Mouse (Mus musculus) heart, adult 8-10 months (tissue): ENCODE data around the gene Catsperg1. TPM values are rescaled to one million over a fixed set of nuclear protein-coding genes. Genes with fewer than 3 reads are reported as not detected.
"Not testable (repeated sequence)": the region's sequence is repeated elsewhere in the genome, so short reads cannot be mapped to it uniquely, and the experiment has no call there.

Source experiments
- DNase-seq: peaks from one replicate; pipeline ENCODE4 v3.0.0; 2022; ENCODE audit warnings: low spot score
- total RNA-seq, 4 experiments: library from RNA; stranded (reverse); gene quantifications; 2 replicates each; pipeline ENCODE4 v1.2.4; 2022

The Catsperg1 gene
- total RNA-seq, 4 experiments from 2014 or later, result 0.24 to 0.34 (median 0.25) TPM; not detected in 1

DNA sequence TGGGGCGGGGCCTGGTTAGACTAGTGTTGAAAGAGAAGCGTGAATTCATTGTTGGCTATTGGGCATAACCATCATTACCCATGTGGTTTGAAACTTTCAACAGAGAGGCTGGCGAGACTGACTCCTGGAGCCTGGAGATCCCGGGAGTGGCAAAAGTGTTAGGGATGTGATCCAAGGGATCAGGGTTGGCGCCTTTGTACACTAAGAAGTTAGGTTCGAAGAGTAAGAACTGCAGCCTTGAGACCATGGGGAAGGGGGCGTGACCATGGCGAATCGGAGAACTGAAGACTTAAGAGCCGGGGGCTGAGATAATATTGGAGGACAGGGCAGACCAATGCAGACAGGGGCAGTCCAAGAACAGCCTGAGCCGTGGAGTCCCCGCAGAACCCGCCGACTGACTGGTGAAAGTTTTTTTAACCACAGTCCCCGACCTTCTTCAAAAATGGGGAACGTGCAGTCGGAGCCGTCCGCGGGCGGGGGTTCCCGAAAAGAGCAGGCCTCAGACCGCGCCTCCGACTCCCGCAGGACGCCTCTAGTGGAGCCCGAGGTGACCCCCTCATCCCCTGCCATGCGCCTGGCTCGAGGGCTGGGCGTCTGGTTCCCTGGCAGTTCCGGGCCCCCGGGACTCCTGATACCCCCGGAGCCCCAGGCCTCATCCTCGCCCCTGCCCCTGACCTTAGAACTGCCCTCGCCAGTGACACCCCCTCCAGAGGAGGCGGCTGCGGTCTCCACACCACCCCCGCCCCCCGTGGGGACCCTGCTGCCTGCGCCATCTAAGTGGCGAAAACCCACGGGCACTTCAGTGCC lies 42.9 kb downstream of the Catsperg1 start:
- DNase-seq, result no peak

GRCm38 (mm10) chr7:29170066-29170754 lies 43.6 kb downstream of the Catsperg1 start, which contains the start of the genes Ggn and Spred3:
Ggn (plus strand) TSS chr7:29170210.
Spred3 (minus strand) TSS chr7:29170411.
- peak; percentile 81 for DNase-seq

DNA sequence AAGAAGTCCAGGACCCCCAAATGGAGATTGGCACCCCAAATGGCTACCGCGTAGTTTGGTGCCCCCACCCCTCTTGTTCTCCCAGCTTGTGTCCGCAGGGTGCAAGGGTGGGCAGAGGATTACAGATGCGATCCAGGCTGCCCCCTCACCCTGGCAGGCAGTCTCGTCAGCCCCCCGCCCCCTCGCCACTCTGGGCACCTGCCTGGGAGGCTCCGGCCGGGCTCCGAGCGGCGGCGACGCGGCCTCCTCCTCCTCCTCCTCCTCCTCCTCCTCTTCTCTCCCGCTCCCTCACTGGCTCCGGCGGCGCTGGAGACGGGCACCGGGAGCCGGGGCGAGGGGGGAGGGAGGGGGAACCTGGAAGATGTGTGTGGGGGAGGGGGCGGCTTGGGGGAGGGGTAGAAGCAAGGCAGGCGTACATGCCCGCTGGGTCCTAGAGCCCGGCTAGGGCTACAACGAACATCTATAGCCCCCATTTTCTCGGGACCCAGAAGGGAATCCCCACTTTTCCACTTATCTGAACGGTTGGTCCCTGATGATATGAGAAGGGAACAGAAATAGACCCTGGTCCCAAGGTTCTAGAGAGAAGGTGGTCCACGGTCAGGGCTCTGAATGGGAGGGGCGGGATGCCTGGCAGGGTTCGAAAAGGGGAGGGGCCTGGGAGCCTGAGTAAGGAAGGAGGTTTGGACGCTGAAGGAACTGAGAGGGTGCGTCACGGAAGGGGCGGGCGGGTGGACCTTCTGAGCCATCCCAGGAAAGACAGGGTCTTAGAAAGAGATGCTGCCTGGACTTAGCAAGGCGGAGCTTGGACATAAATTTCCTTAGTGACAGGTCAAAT lies 44.4 kb downstream of the Catsperg1 start:
- peak; percentile 75 for DNase-seq

DNA sequence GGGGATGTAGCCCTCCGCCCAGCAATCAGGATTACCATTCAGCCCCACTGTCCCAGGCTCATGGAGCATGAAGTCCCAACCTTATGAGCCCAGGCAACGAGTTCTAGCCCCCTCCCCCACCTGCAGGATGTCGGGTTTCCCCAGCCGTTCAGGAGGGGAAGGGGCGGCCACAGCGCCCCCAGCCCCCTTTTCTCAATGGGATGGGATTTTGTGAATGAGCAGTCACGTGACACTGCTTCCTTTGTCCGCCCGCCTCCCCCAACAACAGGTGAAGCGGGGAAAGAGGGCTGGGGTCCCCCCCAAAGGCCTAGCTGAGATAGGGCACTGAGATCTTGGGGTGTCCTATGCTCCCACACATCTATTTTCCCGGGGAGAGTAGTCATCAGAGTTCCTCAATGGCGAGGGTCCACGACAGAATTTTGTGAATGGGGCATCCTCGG lies 45.0 kb downstream of the Catsperg1 start:
- no peak for DNase-seq

DNA sequence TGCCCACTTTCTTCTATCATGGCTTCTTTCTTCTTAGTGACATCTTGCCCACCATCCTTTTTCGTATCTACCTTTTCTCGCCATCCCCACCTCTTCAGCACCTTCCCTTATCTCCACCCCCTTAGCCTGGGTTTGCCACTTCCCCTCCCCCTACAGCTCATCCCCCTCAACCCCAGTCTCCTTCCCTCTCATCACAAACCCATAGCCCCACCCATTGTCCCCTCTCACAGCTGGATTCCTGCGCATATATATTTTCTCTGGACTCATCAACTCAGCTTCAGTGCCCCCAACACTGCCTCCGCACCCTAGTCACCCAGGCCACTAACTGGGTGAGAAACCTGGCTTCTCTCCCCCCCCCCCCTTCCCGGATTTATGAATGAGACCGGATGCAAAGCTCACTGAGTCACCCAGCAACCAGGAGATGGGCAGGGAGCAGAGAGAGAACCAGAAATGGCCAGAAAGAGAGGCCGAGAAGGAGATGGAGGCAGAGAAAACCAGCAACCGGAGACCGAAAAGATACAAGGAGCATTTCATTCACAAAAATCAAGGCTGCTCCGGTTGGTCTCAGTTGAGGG lies 45.6 kb downstream of the Catsperg1 start:
- DNase-seq, result no peak

GRCm38 (mm10) chr7:29167656-29168055 lies 46.2 kb downstream of the Catsperg1 start:
- no peak for DNase-seq

GRCm38 (mm10) chr7:29162750-29163525 lies 50.9 kb downstream of the Catsperg1 start:
- no peak for DNase-seq

- DNase-seq, result no peak
Measured at GRCm38 (mm10) chr7:29162294-29162693, 51.5 kb downstream of the Catsperg1 start.

DNA sequence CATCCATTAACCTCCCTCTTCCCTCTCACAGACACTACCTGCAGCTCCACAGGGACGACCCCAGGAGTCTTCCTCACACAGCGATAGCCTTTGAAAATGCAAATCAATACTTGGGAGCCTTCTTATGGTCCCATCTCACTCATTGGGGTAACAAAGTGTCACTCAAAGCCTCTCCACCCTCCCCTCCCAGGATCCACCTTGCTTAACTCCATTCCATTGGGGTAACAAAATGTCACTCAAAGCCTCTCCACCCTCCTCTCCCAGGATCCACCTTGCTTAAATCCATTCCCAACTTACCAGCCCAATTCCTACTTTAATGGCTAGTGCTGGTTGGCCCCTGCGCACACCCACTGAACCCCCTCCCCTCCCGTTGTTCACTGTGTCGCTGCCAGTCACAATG lies 55.6 kb downstream of the Catsperg1 start:
- DNase-seq, result no peak

DNA sequence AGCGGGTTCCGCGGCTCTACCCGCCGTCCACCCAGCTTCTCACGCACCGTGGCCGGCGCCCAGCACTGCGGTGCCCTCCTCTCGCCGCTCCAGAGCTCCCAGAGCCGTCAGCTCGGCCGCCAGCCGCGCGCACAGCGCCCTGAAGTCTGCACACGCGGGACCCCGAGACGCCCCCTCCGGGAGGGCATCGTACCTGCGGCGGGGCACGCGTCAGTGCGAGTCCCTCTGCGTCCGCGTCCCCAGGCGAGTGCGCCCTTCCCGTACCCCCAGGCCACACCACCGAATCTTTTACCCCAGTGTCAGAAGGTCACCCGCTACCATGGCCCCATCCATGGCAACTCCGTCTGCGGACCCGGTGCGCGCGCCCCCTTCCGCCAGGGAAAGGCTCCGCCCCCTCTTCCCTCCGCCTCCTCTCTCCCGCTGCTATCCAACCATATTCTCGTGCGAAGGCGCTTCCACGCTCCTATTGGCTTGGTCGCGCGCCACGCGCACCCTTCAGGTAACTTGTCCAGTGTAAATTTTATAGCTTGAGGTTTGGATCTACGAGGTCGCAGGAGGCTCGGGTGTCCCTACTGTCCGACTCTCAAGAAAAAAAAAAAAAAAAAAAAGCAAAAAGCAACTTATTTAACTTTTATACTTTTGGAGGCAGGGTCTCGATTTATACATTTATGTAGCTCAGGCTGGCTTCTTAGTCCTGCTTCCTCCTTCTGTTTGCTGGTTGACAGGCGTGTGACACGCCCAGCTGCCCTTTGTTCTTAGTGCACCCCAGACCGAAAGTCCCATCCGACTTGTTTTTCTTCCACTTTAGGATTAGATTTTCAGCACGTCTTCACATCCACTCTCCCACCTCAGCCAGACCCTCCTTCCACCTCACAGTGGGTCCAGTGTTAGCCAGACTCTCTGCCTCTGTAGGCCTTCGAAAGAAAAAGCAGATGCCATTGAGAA lies 57.7 kb downstream of the Catsperg1 start, which contains the start of gene Fam98c:
Fam98c (minus strand) TSS at position 397 of the 945 bp plus-strand sequence.
- DNase-seq, result peak; percentile 79

DNA sequence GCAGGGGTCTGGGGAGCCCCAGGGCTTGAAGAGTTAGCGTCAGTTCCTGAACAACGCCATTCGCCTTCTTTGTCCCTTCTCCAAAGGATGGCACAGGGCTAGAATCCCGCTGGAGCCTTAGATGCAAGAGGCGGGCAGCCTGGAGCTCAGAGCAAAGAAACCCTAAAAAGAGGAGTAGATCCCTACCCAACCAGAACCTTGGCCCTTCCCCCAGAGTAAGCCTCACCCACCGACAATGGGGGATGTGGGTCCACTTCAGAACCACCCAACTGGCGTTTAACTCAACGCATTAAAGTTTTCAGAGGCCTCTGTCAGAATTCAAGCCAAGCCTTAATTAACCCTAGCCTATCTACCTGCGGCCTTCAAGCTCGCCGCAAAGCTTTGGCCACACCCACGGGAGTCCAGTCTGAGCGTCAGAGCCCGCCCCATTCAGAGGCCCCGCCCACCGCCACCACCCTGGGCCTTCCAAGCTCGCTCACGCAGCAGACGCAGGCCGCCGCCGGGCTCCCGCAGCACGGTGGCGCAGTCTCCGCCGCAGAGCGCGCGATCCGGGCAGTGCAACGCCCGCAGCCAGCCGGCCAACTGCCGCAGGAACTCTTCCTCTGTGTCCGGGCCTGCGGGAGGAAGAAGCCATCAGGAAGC lies 58.5 kb downstream of the Catsperg1 start:
- DNase-seq, result peak; percentile 83

- DNase-seq, result no peak
Measured at GRCm38 (mm10) chr7:29154018-29154720, 59.7 kb downstream of the Catsperg1 start.

- no peak for DNase-seq
Measured at GRCm38 (mm10) chr7:29151486-29151885, 62.3 kb downstream of the Catsperg1 start.

DNA sequence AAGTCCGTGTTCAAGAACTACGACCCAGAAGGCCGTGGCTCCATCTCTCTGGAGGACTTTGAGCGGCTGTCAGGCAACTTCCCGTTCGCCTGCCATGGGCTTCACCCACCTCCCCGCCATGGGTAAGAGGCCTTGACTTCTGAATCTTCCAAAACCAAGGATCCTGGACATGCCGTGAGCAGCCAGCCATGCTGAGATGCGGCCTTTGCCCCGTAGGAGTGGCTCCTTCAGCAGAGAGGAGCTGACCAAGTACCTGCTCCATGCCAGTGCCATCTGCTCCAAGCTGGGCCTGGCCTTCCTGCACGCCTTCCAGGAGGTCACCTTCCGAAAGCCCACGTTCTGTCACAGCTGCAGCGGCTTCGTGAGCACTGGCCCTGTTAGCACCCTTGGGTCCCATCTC lies 65.1 kb downstream of the Catsperg1 start:
- no peak for DNase-seq

DNA sequence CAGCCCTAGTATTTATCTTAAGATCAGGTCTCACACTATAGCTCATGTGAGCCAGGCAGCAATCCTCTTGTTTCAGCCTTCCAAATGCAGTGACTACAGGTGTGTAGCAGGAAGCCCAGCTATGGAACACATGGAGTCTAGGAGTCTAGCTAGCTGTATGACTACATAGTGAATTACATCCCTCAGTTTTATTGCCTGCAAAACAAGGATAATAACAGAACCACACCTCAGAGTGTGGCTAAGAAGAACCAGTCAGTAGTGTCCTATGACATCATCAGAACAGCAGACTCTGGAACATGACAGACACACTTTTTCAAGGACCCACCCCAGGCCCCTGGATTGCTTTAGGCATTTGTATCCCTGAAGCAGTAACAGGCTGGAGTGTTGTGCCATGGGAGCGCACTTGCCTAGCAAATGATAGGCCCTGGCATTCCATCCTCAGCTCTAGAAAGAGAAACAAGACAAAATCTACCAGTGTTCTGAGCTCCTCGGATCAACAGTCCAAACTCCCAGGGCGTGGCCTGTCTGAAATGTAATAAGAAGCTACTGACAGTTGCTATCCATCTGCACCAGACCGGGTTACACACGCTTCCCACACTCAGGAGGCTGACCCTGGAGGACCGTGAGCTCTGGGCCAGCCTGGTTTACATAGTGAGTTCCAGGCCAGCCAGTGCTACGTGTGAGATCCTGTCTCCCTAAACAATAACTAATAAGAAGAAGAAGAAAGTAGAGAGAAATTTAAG lies 67.0 kb downstream of the Catsperg1 start:
- DNase-seq, result no peak

GRCm38 (mm10) chr7:29144006-29144405 lies 69.8 kb downstream of the Catsperg1 start:
- peak; percentile 28 for DNase-seq

GRCm38 (mm10) chr7:29141416-29141815 lies 72.4 kb downstream of the Catsperg1 start:
- DNase-seq, result no peak

GRCm38 (mm10) chr7:29139237-29139636 lies 74.6 kb downstream of the Catsperg1 start:
- not testable (repeated sequence) for DNase-seq
